Mouse (Mus musculus) liver, embryonic 16.5 days (tissue): ENCODE measurements at regions not wholly inside any gene's neighbourhood (a gene's known extent, or its start where the extent isn't known, plus 50 kb on each side); places are given as distances from the start of the nearest gene placed in this dataset.
A peak's percentile ranks its signal among the peaks of the same experiment; 100 is the strongest.

Experiments used
- ATAC-seq: fragments of 200-750 bp; cut with Nextera tagmentation; 2 replicates; pipeline ENCODE4 v1.8.0; 2017; ENCODE audit warnings: low read depth, mild to moderate bottlenecking, moderate number of reproducible peaks, moderate library complexity
- H3K27ac ChIP-seq: fragments of 300-500 bp; sonication (generic); 2 replicates; pipeline ENCODE4 v1.5.1; 2014; ENCODE audit warnings: mild to moderate bottlenecking, low read length
- H3K27me3 ChIP-seq: fragments of 300-500 bp; sonication (generic); 2 replicates; pipeline ENCODE4 v1.6.1; 2014; ENCODE audit warnings: low read depth, low read length, mixed read lengths; ENCODE audit not compliant: control insufficient read depth, insufficient read depth
- H3K36me3 ChIP-seq: fragments of 300-500 bp; sonication (generic); 2 replicates; pipeline ENCODE4 v1.6.1; 2014; ENCODE audit warnings: mild to moderate bottlenecking; ENCODE audit not compliant: control insufficient read depth, insufficient read depth
- H3K4me1 ChIP-seq: fragments of 300-500 bp; sonication (generic); 2 replicates; pipeline ENCODE4 v1.6.1; 2014; ENCODE audit warnings: low read depth, low read length, mixed read lengths; ENCODE audit not compliant: control insufficient read depth
- H3K4me2 ChIP-seq: fragments of 300-500 bp; sonication (generic); 2 replicates; pipeline ENCODE4 v1.6.1; 2014; ENCODE audit warnings: low read depth, low read length, mixed read lengths
- H3K4me3 ChIP-seq: fragments of 300-500 bp; sonication (generic); 2 replicates; pipeline ENCODE4 v1.5.1; 2014; ENCODE audit warnings: low read depth, mild to moderate bottlenecking, low read length
- H3K9ac ChIP-seq: fragments of 300-500 bp; sonication (generic); 2 replicates; pipeline ENCODE4 v1.6.1; 2014; ENCODE audit warnings: low read depth, low read length
- H3K9me3 ChIP-seq: fragments of 300-500 bp; sonication (generic); replicated peaks from 2 replicates; pipeline ENCODE4 v1.6.1; 2016; ENCODE audit warnings: low read length; ENCODE audit not compliant: control insufficient read depth
- WGBS: fragments of 180-500 bp; shearing (Covaris S2); extraction: QIAGEN DNeasy Blood & Tissue Kit; methylation state at CpG from one replicate; pipeline ENCODE4 v1.1.7; 2014; ENCODE audit not compliant: insufficient replicate concordance; 5-methylcytosine and 5-hydroxymethylcytosine counted together

- Histone ChIP-seq H3K27me3 (no peaks in the 10 kb centered on the region), H3K27ac (no peak overlapping the region), H3K4me2 (no peak overlapping the region), H3K4me3 (no peak overlapping the region), H3K9ac (no peak overlapping the region), H3K9me3 (no peaks in the 10 kb centered on the region), H3K4me1 (no peaks in the 10 kb centered on the region), H3K36me3 (no peaks in the 10 kb centered on the region)
- no peak for ATAC-seq
- 41% methylated on average over 3 of the region's 3 CpGs for WGBS
Measured at GRCm38 (mm10) chr9:33080271-33080670, 444.2 kb downstream of the Ets1 start.

- H3K4me2 ChIP-seq: no peak overlapping the region
- H3K4me3 ChIP-seq: no peak overlapping the region
- no peaks in the 10 kb centered on the region for H3K27me3 ChIP-seq
- no peak overlapping the region for H3K27ac ChIP-seq
- H3K36me3 ChIP-seq: no peaks in the 10 kb centered on the region
- H3K9ac ChIP-seq: no peak overlapping the region
- 49% methylated on average over 6 of the region's 6 CpGs for WGBS
- no peaks in the 10 kb centered on the region for H3K4me1 ChIP-seq
- no peak for ATAC-seq
- no peaks in the 10 kb centered on the region for H3K9me3 ChIP-seq
Measured at GRCm38 (mm10) chr9:33080774-33081173, 444.8 kb downstream of the Ets1 start.

GRCm38 (mm10) chr9:33089977-33090376, 454.0 kb downstream of the Ets1 start:
- ATAC-seq: no peak
- 58% methylated on average over 3 of the region's 3 CpGs for WGBS

DNA sequence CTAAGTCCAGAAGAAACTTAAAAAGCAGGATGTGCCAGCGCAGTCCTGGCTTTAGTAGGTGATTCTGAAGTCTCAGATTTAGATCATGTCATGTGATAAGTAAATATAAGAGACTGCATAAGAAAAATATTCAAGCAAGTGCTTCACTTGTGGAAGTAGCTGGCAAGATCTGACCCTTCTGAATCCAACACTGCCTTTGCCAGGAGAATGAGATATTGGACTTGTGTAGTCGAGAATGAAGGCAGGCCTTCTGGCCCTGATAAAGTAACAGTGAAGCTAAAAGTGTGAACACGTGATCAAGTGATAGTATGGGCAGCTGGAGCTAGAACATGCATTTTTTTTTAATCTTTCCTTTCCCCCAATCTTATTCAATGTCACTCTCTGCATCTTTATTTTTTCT, 455.6 kb downstream of the Ets1 start:
- no peak overlapping the region for H3K4me3 ChIP-seq
- no peak overlapping the region for H3K27ac ChIP-seq
- H3K36me3 ChIP-seq: no peaks in the 10 kb centered on the region
- no peaks in the 10 kb centered on the region for H3K27me3 ChIP-seq
- ATAC-seq: no peak
- H3K4me1 ChIP-seq: no peaks in the 10 kb centered on the region
- no peaks in the 10 kb centered on the region for H3K9me3 ChIP-seq
- 38% methylated on average over 3 of the region's 3 CpGs for WGBS
- no peak overlapping the region for H3K9ac ChIP-seq
- H3K4me2 ChIP-seq: no peak overlapping the region

More at GRCm38 (mm10) chr9:33089977-33090376, 454.0 kb downstream of the Ets1 start:
- Histone ChIP-seq H3K4me2 (no peak overlapping the region), H3K27ac (no peak overlapping the region), H3K4me1 (no peaks in the 10 kb centered on the region), H3K27me3 (no peaks in the 10 kb centered on the region), H3K4me3 (no peak overlapping the region), H3K36me3 (no peaks in the 10 kb centered on the region), H3K9me3 (no peaks in the 10 kb centered on the region), H3K9ac (no peak overlapping the region)

DNA sequence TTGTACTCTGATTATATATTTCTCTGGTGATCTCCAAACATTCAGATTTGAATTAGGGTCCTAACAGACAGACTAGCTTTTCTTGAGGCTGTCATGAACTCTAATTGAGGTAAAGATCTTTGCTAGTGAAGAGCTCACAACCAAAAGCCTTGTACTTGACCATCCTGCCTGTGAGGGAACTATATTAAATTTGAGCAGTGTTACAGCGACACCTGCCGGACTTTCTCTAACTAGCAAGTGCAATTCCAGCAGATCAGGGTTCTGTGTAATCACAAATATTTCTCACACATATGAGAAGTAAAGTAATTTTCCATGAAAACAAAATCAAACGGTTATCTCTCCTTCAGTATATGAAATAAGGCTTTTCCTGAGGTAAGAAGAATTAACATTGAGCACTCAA, 459.6 kb downstream of the Ets1 start:
- H3K27me3 ChIP-seq: no peaks in the 10 kb centered on the region
- no peak overlapping the region for H3K27ac ChIP-seq
- no peak overlapping the region for H3K9ac ChIP-seq
- H3K4me3 ChIP-seq: no peak overlapping the region
- no peaks in the 10 kb centered on the region for H3K9me3 ChIP-seq
- H3K4me1 ChIP-seq: no peaks in the 10 kb centered on the region
- no peak for ATAC-seq
- H3K36me3 ChIP-seq: no peaks in the 10 kb centered on the region
- no peak overlapping the region for H3K4me2 ChIP-seq
- WGBS: under 1% methylated on average over 3 of the region's 3 CpGs

DNA sequence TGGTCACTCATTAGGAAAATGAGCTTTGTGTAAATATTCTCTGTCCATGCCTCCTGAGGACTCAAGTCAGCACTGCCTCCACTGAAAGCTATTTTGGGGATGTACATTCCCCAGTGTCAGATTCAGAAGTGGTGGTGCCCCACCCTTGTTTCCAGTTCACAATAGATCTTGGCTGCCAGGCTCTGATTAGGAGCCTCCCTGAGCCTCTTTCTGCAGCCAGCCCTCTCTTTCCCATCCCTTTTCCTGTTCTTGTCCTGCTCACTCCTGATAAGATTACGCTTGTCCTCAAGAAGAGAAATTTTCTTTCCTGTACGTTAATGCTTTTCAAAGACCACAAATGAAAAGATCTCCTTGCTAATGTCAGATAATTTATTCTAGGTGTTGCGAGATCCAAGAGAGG, 465.2 kb downstream of the Ets1 start:
- ATAC-seq: 0 out of 2 replicates have a peak, but pooled peaks have one; percentile 30
- H3K27me3 ChIP-seq: no peaks in the 10 kb centered on the region
- WGBS: 17% methylated on average over 3 of the region's 3 CpGs

GRCm38 (mm10) chr9:33104623-33105074, 468.6 kb downstream of the Ets1 start:
- H3K4me3 ChIP-seq: no peak overlapping the region
- WGBS: 45% methylated on average over 3 of the region's 3 CpGs
- no peaks in the 10 kb centered on the region for H3K9me3 ChIP-seq
- H3K9ac ChIP-seq: no peak overlapping the region
- no peak overlapping the region for H3K4me2 ChIP-seq
- no peaks in the 10 kb centered on the region for H3K27me3 ChIP-seq
- ATAC-seq: no peak
- no peaks in the 10 kb centered on the region for H3K4me1 ChIP-seq
- no peaks in the 10 kb centered on the region for H3K36me3 ChIP-seq
- no peak overlapping the region for H3K27ac ChIP-seq

More for the DNA sequence above, 465.2 kb downstream of the Ets1 start:
- no peak overlapping the region for H3K9ac ChIP-seq
- no peak overlapping the region for H3K4me2 ChIP-seq
- H3K4me3 ChIP-seq: no peak overlapping the region
- no peaks in the 10 kb centered on the region for H3K9me3 ChIP-seq
- H3K36me3 ChIP-seq: no peaks in the 10 kb centered on the region
- H3K27ac ChIP-seq: no peak overlapping the region
- H3K4me1 ChIP-seq: no peaks in the 10 kb centered on the region

DNA sequence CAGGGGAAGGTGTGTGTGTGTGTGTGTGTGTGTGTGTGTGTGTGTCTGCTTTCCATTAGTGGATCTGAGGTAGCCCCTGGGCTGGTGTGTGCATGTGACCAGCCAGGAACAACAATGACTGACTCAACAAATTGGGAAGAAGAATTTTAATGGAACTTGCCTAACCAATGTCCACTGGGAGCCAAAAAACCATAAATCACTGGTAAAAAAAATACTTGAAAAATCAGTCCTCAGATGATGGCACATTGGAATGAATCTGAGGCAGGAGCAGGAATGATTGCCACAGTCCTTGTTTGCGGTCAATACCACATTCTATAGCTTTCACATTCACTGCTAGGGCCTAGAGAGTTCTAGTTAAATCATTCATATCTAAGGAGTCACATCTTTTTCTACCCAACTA, 487.8 kb downstream of the Ets1 start:
- Histone ChIP-seq H3K4me1 (no peaks in the 10 kb centered on the region), H3K9ac (no peak overlapping the region), H3K4me3 (no peak overlapping the region), H3K27ac (no peak overlapping the region), H3K27me3 (no peaks in the 10 kb centered on the region), H3K36me3 (no peaks in the 10 kb centered on the region), H3K4me2 (no peak overlapping the region), H3K9me3 (no peaks in the 10 kb centered on the region)
- no peak for ATAC-seq
- 67% methylated on average over 1 of the region's 1 CpGs for WGBS

GRCm38 (mm10) chr9:33152186-33152585, 516.2 kb downstream of the Ets1 start:
- 44% methylated on average over 1 of the region's 1 CpGs for WGBS
- Histone ChIP-seq H3K27me3 (no peaks in the 10 kb centered on the region), H3K36me3 (no peaks in the 10 kb centered on the region), H3K9me3 (no peaks in the 10 kb centered on the region), H3K4me1 (no peaks in the 10 kb centered on the region), H3K27ac (no peak overlapping the region), H3K9ac (no peak overlapping the region), H3K4me2 (no peak overlapping the region), H3K4me3 (no peak overlapping the region)
- ATAC-seq: no peak
